Mouse (Mus musculus): ENCODE measurements around the gene Tex21. TPM values are rescaled to one million over a fixed set of nuclear protein-coding genes. Genes with fewer than 3 reads are reported as not detected.

The Tex21 gene
- polyA plus RNA-seq, 1 experiment from 2014 or later: not detected

GRCm38 (mm10) chr12:76281111-76281660 lies 34.6 kb upstream of the Tex21 start:
- H3K36me3 ChIP-seq (ENCODE audit: control insufficient read depth, insufficient read depth): peaks cover 27% of the 10 kb centered on the region
- no peak for ATAC-seq (replicated peaks; ENCODE audit: extremely low read depth, insufficient read depth, low FRiP score)
- no peaks in the 10 kb centered on the region for H3K9me3 ChIP-seq (replicated peaks; ENCODE audit: control insufficient read depth, low read length)

DNA sequence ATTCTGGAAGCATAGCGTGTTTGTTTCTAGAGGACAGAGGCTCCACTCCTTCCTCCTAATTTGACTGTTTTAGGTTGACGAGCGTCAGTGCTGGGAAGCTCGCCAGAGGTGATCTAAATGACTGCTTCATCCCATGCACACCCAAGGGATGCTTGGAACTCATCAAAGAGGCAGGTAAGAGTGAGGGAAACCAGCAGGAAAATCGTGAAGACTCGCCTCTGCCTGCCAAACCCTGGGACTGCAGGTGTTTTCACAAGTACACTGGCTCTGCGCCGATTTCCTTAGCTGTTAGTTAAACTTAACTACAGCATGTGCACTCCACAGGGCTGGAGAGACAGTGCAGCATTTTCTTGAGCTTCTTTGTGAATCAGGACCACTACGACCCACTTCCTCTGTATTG lies 34.0 kb upstream of the Tex21 start:
- no peak for ATAC-seq (replicated peaks; ENCODE audit: extremely low read depth, insufficient read depth, low FRiP score)
- no peak overlapping the region for H3K4me3 ChIP-seq (ENCODE audit: low read length)
- peaks cover 27% of the 10 kb centered on the region for H3K36me3 ChIP-seq (ENCODE audit: control insufficient read depth, insufficient read depth)

More at GRCm38 (mm10) chr12:76281111-76281660, 34.6 kb upstream of the Tex21 start:
- 81% methylated on average over 2 of the region's 2 CpGs for WGBS
- H3K4me2 ChIP-seq (ENCODE audit: low read depth, low read length): no peak overlapping the region
- no peaks in the 10 kb centered on the region for H3K27me3 ChIP-seq (ENCODE audit: control insufficient read depth, insufficient read depth, low read length)
- H3K4me1 ChIP-seq (ENCODE audit: control insufficient read depth, insufficient read depth, low read length): peaks cover 6% of the 10 kb centered on the region; the same call in 1 of the 2 replicates
- H3K9ac ChIP-seq (ENCODE audit: low read length): no peak overlapping the region
- H3K27ac ChIP-seq (ENCODE audit: low read length): no peak overlapping the region
- H3K4me3 ChIP-seq (ENCODE audit: low read length): no peak overlapping the region

DNA sequence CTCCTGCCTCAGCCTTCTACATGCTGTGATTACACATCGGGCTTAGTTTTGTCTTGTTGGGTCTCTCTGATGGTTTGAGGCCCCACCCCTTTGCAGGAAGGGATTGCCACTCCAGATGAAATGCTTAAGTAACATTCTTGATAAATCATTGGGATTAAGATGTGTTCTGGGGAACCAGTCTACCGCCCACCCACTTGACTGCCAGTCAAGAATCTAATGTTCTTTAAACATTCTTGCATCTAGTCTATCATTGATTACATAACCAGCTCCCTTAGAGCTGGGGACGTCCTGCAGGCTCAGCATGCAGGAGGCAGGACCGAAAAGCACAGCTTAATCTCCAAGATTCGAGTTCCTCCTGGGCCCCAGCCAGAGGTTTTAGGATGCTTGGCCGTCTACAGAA lies 31.7 kb upstream of the Tex21 start:
- WGBS: 63% methylated on average over 6 of the region's 6 CpGs
- no peaks in the 10 kb centered on the region for H3K9me3 ChIP-seq (replicated peaks; ENCODE audit: control insufficient read depth, low read length)

More for the DNA sequence above, 34.0 kb upstream of the Tex21 start:
- no peaks in the 10 kb centered on the region for H3K27me3 ChIP-seq (ENCODE audit: control insufficient read depth, insufficient read depth, low read length)
- no peak overlapping the region for H3K27ac ChIP-seq (ENCODE audit: low read length)
- H3K9ac ChIP-seq (ENCODE audit: low read length): no peak overlapping the region
- no peak overlapping the region for H3K4me2 ChIP-seq (ENCODE audit: low read depth, low read length)
- WGBS: 79% methylated on average over 9 of the region's 9 CpGs
- peaks cover 6% of the 10 kb centered on the region; the same call in 1 of the 2 replicates for H3K4me1 ChIP-seq (ENCODE audit: control insufficient read depth, insufficient read depth, low read length)
- H3K9me3 ChIP-seq (replicated peaks; ENCODE audit: control insufficient read depth, low read length): no peaks in the 10 kb centered on the region

GRCm38 (mm10) chr12:76272610-76273524 lies 26.3 kb upstream of the Tex21 start:
- Histone ChIP-seq H3K27ac (ENCODE audit: low read length) (no peak overlapping the region), H3K9me3 (replicated peaks; ENCODE audit: control insufficient read depth, low read length) (no peaks in the 10 kb centered on the region), H3K4me3 (ENCODE audit: low read length) (no peak overlapping the region), H3K4me1 (ENCODE audit: control insufficient read depth, insufficient read depth, low read length) (no peaks in the 10 kb centered on the region), H3K4me2 (ENCODE audit: low read depth, low read length) (no peak overlapping the region), H3K9ac (ENCODE audit: low read length) (no peak overlapping the region), H3K27me3 (ENCODE audit: control insufficient read depth, insufficient read depth, low read length) (no peaks in the 10 kb centered on the region), H3K36me3 (ENCODE audit: control insufficient read depth, insufficient read depth) (peaks cover 3% of the 10 kb centered on the region; the same call in 1 of the 2 replicates)
- ATAC-seq (replicated peaks; ENCODE audit: extremely low read depth, insufficient read depth, low FRiP score): no peak
- WGBS: 86% methylated on average over 10 of the region's 10 CpGs

More for the DNA sequence above, 31.7 kb upstream of the Tex21 start:
- H3K27me3 ChIP-seq (ENCODE audit: control insufficient read depth, insufficient read depth, low read length): no peaks in the 10 kb centered on the region
- no peak for ATAC-seq (replicated peaks; ENCODE audit: extremely low read depth, insufficient read depth, low FRiP score)
- no peak overlapping the region for H3K4me2 ChIP-seq (ENCODE audit: low read depth, low read length)
- H3K4me1 ChIP-seq (ENCODE audit: control insufficient read depth, insufficient read depth, low read length): peaks cover 6% of the 10 kb centered on the region; the same call in 1 of the 2 replicates
- H3K27ac ChIP-seq (ENCODE audit: low read length): no peak overlapping the region
- peaks cover 17% of the 10 kb centered on the region for H3K36me3 ChIP-seq (ENCODE audit: control insufficient read depth, insufficient read depth)
- no peak overlapping the region for H3K4me3 ChIP-seq (ENCODE audit: low read length)
- H3K9ac ChIP-seq (ENCODE audit: low read length): no peak overlapping the region

- Histone ChIP-seq H3K27ac (ENCODE audit: low read length) (no peak overlapping the region), H3K36me3 (ENCODE audit: control insufficient read depth, insufficient read depth) (no peaks in the 10 kb centered on the region), H3K9me3 (replicated peaks; ENCODE audit: control insufficient read depth, low read length) (no peaks in the 10 kb centered on the region), H3K4me1 (ENCODE audit: control insufficient read depth, insufficient read depth, low read length) (no peaks in the 10 kb centered on the region), H3K27me3 (ENCODE audit: control insufficient read depth, insufficient read depth, low read length) (no peaks in the 10 kb centered on the region), H3K9ac (ENCODE audit: low read length) (no peak overlapping the region), H3K4me3 (ENCODE audit: low read length) (no peak overlapping the region), H3K4me2 (ENCODE audit: low read depth, low read length) (no peak overlapping the region)
- no peak for ATAC-seq (replicated peaks; ENCODE audit: extremely low read depth, insufficient read depth, low FRiP score)
- 83% methylated on average over 6 of the region's 6 CpGs for WGBS
These were observed 25.0 kb upstream of the Tex21 start for GRCm38 (mm10) chr12:76271516-76271915.

GRCm38 (mm10) chr12:76269196-76269595 lies 22.6 kb upstream of the Tex21 start:
- Histone ChIP-seq H3K36me3 (ENCODE audit: control insufficient read depth, insufficient read depth) (peaks cover 3% of the 10 kb centered on the region; the same call in 1 of the 2 replicates), H3K27me3 (ENCODE audit: control insufficient read depth, insufficient read depth, low read length) (no peaks in the 10 kb centered on the region), H3K9me3 (replicated peaks; ENCODE audit: control insufficient read depth, low read length) (no peaks in the 10 kb centered on the region), H3K4me2 (ENCODE audit: low read depth, low read length) (no peak overlapping the region), H3K27ac (ENCODE audit: low read length) (no peak overlapping the region), H3K4me1 (ENCODE audit: control insufficient read depth, insufficient read depth, low read length) (no peaks in the 10 kb centered on the region), H3K4me3 (ENCODE audit: low read length) (no peak overlapping the region), H3K9ac (ENCODE audit: low read length) (no peak overlapping the region)
- 59% methylated on average over 7 of the region's 7 CpGs for WGBS
- ATAC-seq (replicated peaks; ENCODE audit: extremely low read depth, insufficient read depth, low FRiP score): no peak

DNA sequence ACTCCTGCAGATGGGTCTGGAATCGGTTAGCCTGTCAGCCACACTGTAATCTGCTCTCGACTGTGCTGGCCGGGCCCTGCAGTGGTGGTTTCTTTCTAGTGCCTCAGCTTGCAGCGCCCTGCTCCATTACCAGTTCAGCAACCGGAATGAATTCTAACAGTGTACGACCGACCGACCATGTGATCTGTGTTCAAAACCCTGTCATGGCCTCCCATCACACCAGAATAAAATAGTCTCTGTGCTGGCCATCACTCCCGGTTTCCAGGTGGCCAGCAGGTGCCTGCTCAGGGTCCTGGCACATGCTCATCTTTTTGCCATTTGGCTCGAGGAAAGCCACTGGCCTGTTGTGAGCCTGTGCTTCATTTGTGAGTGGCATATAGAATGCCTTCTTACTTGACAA lies 22.1 kb upstream of the Tex21 start:
- Histone ChIP-seq H3K27ac (ENCODE audit: low read length) (no peak overlapping the region), H3K9me3 (replicated peaks; ENCODE audit: control insufficient read depth, low read length) (no peaks in the 10 kb centered on the region), H3K36me3 (ENCODE audit: control insufficient read depth, insufficient read depth) (peaks cover 3% of the 10 kb centered on the region; the same call in 1 of the 2 replicates), H3K4me2 (ENCODE audit: low read depth, low read length) (no peak overlapping the region), H3K9ac (ENCODE audit: low read length) (no peak overlapping the region), H3K4me1 (ENCODE audit: control insufficient read depth, insufficient read depth, low read length) (no peaks in the 10 kb centered on the region), H3K4me3 (ENCODE audit: low read length) (no peak overlapping the region), H3K27me3 (ENCODE audit: control insufficient read depth, insufficient read depth, low read length) (no peaks in the 10 kb centered on the region)
- WGBS: 66% methylated on average over 10 of the region's 10 CpGs
- ATAC-seq (replicated peaks; ENCODE audit: extremely low read depth, insufficient read depth, low FRiP score): no peak

- Histone ChIP-seq H3K4me2 (ENCODE audit: low read depth, low read length) (no peak overlapping the region), H3K36me3 (ENCODE audit: control insufficient read depth, insufficient read depth) (peaks cover 3% of the 10 kb centered on the region; the same call in 1 of the 2 replicates), H3K27ac (ENCODE audit: low read length) (no peak overlapping the region), H3K9me3 (replicated peaks; ENCODE audit: control insufficient read depth, low read length) (no peaks in the 10 kb centered on the region), H3K27me3 (ENCODE audit: control insufficient read depth, insufficient read depth, low read length) (no peaks in the 10 kb centered on the region), H3K4me1 (ENCODE audit: control insufficient read depth, insufficient read depth, low read length) (peaks cover 2% of the 10 kb centered on the region; the same call in 1 of the 2 replicates), H3K9ac (ENCODE audit: low read length) (no peak overlapping the region), H3K4me3 (ENCODE audit: low read length) (no peak overlapping the region)
- ATAC-seq (replicated peaks; ENCODE audit: extremely low read depth, insufficient read depth, low FRiP score): no peak
- 55% methylated on average over 9 of the region's 9 CpGs for WGBS
These were observed 20.3 kb upstream of the Tex21 start for GRCm38 (mm10) chr12:76266875-76267274.

- Histone ChIP-seq H3K4me2 (ENCODE audit: low read depth, low read length) (no peak overlapping the region), H3K9ac (ENCODE audit: low read length) (no peak overlapping the region), H3K27me3 (ENCODE audit: control insufficient read depth, insufficient read depth, low read length) (no peaks in the 10 kb centered on the region), H3K4me3 (ENCODE audit: low read length) (no peak overlapping the region), H3K4me1 (ENCODE audit: control insufficient read depth, insufficient read depth, low read length) (peaks cover 2% of the 10 kb centered on the region; the same call in 1 of the 2 replicates), H3K27ac (ENCODE audit: low read length) (no peak overlapping the region), H3K36me3 (ENCODE audit: control insufficient read depth, insufficient read depth) (peaks cover 3% of the 10 kb centered on the region; the same call in 1 of the 2 replicates), H3K9me3 (replicated peaks; ENCODE audit: control insufficient read depth, low read length) (no peaks in the 10 kb centered on the region)
- no peak for ATAC-seq (replicated peaks; ENCODE audit: extremely low read depth, insufficient read depth, low FRiP score)
- 65% methylated on average over 6 of the region's 6 CpGs for WGBS
These were observed 18.5 kb upstream of the Tex21 start for GRCm38 (mm10) chr12:76265001-76265400.

All from heart, embryonic 16.5 days (tissue).